Mouse (Mus musculus): Measurements from ENCODE around the gene Rnasel. TPM values are rescaled to one million over a fixed set of nuclear protein-coding genes. Genes with fewer than 3 reads are reported as not detected.

Gene Rnasel
- total and polyA plus RNA-seq, 3 experiments = 8.4 to 18.8 (median 9.2) TPM

GRCm38 (mm10) chr1:153740145-153740544 lies 9.1 kb upstream of the Rnasel start, which contains the start of gene Rgs16:
Gene Rgs16 (plus strand): TSS chr1:153740349.
- no peak for DNase-seq (ENCODE audit: extremely low read depth)
- H3K36me3 ChIP-seq (replicated peaks in 1 of 2; ENCODE audit: control insufficient read depth in 1 of 2, insufficient read depth in 1 of 2, low read length in 1 of 2) = no peaks in the 10 kb centered on the region
- H3K4me2 ChIP-seq (ENCODE audit: insufficient read depth, low read depth, poor library complexity, severe bottlenecking) = peak within 1 kb of the TSS; percentile 51
- no peak within 1 kb of the TSS for H3K27ac ChIP-seq (ENCODE audit: insufficient read depth, low read depth)
- H3K9me3 ChIP-seq (replicated peaks; ENCODE audit: low read length) = no peaks in the 10 kb centered on the region
- H3K27me3 ChIP-seq (replicated peaks) = no peaks in the 10 kb centered on the region
- dilution Hi-C loops (cut with MboI; ENCODE audit: extremely low pct_ligation_motif_present, extremely low pct_unique_long_range_greater_than_20kb, low sequenced_read_pairs) = no loop called here
- in situ Hi-C loops (cut with MboI; ENCODE audit: low pct_ligation_motif_present, low pct_unique_long_range_greater_than_20kb, low sequenced_read_pairs) = no loop called here
- H3K79me2 ChIP-seq (replicated peaks; ENCODE audit: control insufficient read depth, extremely low read depth, insufficient read depth, poor library complexity, severe bottlenecking) = no peaks in the 10 kb centered on the region
- H3K4me1 ChIP-seq (ENCODE audit: control insufficient read depth in 1 of 2, insufficient read depth in 2 of 2) = peaks cover 0 to 10% of the 10 kb centered on the region in 2 experiments; a peak in 2 of 4 replicates
- no peak within 1 kb of the TSS for H3K9ac ChIP-seq (ENCODE audit: insufficient read depth, low read depth)
- TF ChIP-seq POLR2A (IDR thresholded peaks at IDR 0.05; ENCODE audit: low read depth, low read length) (peak; percentile 36; the same call in 1 of the 2 replicates), NRF1 (IDR thresholded peaks at IDR 0.05; ENCODE audit: low read depth, low read length) (0 out of 2 replicates have a peak, but pooled peaks have one; percentile 45), RCOR1 (conservative IDR thresholded peaks at IDR 0.05; ENCODE audit: low read depth, low read length) (no peak), USF2 (conservative IDR thresholded peaks at IDR 0.05; ENCODE audit: low read depth, low read length) (no peak), USF1 (IDR thresholded peaks at IDR 0.05; ENCODE audit: low read depth, low read length) (no peak), ELF1 (IDR thresholded peaks at IDR 0.05; ENCODE audit: low read depth, low read length) (no peak), ETS1 (conservative IDR thresholded peaks at IDR 0.05; ENCODE audit: low read depth, low read length) (no peak), BHLHE40 (IDR thresholded peaks at IDR 0.05; ENCODE audit: low read depth, low read length) (peak; percentile 26; the same call in 1 of the 2 replicates), SMC3 (IDR thresholded peaks at IDR 0.05; ENCODE audit: low read depth, low read length) (no peak)
- peak within 1 kb of the TSS in 1 of 3 experiments; percentile 18 for H3K4me3 ChIP-seq (replicated peaks in 1 of 3; ENCODE audit: low read depth in 2 of 3, low read length in 2 of 3, poor library complexity in 1 of 3)

DNA sequence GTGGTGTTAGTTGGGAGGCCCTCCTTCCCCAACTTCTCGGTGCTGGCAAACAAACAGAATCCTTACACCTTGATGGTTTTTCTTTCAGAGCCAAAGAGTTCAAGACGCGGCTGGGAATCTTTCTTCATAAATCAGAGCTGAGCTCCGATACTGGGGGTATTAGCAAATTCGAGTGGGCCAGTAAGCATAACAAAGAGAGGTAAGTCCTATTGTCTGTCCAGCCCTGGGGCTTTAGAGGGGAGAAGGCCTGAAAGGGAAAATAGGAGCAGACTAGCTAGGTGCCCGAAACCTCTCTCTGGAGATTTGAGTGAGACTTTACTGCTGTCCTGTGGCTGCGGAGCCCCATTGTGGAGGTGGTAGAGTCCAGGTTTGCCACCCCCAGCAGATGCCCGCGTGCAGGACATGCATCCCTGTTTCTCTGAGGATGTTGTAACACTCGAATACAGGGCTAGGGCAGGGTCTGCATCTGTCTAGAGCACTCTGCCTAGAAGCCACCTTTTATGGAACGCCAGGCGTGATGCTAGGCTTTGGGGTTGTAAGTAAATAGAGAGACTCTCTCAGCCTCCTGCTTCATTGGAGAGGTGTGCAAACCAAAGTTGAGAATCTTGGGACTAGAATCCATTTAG lies 8.3 kb upstream of the Rnasel start:
- Histone ChIP-seq H3K4me3 (replicated peaks in 1 of 3; ENCODE audit: low read depth in 2 of 3, low read length in 2 of 3, poor library complexity in 1 of 3) (no peak overlapping the region), H3K79me2 (replicated peaks; ENCODE audit: control insufficient read depth, extremely low read depth, insufficient read depth, poor library complexity, severe bottlenecking) (no peaks in the 10 kb centered on the region), H3K27ac (ENCODE audit: insufficient read depth, low read depth) (no peak overlapping the region), H3K36me3 (replicated peaks in 1 of 2; ENCODE audit: control insufficient read depth in 1 of 2, insufficient read depth in 1 of 2, low read length in 1 of 2) (no peaks in the 10 kb centered on the region), H3K27me3 (replicated peaks) (no peaks in the 10 kb centered on the region), H3K9me3 (replicated peaks; ENCODE audit: low read length) (no peaks in the 10 kb centered on the region), H3K9ac (ENCODE audit: insufficient read depth, low read depth) (no peak overlapping the region), H3K4me1 (ENCODE audit: control insufficient read depth in 1 of 2, insufficient read depth in 2 of 2) (peaks cover 0 to 3% of the 10 kb centered on the region in 2 experiments; a peak in 1 of 4 replicates), H3K4me2 (ENCODE audit: insufficient read depth, low read depth, poor library complexity, severe bottlenecking) (peak overlapping the region; percentile 51; the same call in 1 of the 2 replicates)
- no peak for TF ChIP-seq MXI1 (IDR thresholded peaks at IDR 0.05; ENCODE audit: low read depth, low read length)
- TF ChIP-seq ZMIZ1 (IDR thresholded peaks at IDR 0.05; ENCODE audit: low read depth, low read length) = no peak
- TF ChIP-seq NELFE (IDR thresholded peaks at IDR 0.05; ENCODE audit: low read depth, low read length) = no peak
- no peak for TF ChIP-seq E2F4 (IDR thresholded peaks at IDR 0.05; ENCODE audit: insufficient replicate concordance, low read depth, low read length)
- no peak for TF ChIP-seq IRF4 (IDR thresholded peaks at IDR 0.05; ENCODE audit: low read depth, low read length)
- no peak for TF ChIP-seq SMC3 (IDR thresholded peaks at IDR 0.05; ENCODE audit: low read depth, low read length)
- TF ChIP-seq ZC3H11A (IDR thresholded peaks at IDR 0.05; ENCODE audit: low read depth, low read length) = no peak
- no peak for TF ChIP-seq SIN3A (IDR thresholded peaks at IDR 0.05; ENCODE audit: low read length)
- TF ChIP-seq ZNF384 (IDR thresholded peaks at IDR 0.05; ENCODE audit: low read depth, low read length) = no peak
- TF ChIP-seq UBTF (IDR thresholded peaks at IDR 0.05; ENCODE audit: low read depth, low read length) = no peak
- TF ChIP-seq GABPA (IDR thresholded peaks at IDR 0.05; ENCODE audit: insufficient replicate concordance, low read depth, low read length) = no peak
- no peak for TF ChIP-seq POLR2A (IDR thresholded peaks at IDR 0.05; ENCODE audit: low read depth, low read length)
- no peak for TF ChIP-seq TCF12 (IDR thresholded peaks at IDR 0.05; ENCODE audit: low read depth, low read length)
- no peak for TF ChIP-seq RAD21 (IDR thresholded peaks at IDR 0.05; ENCODE audit: low read depth, low read length)
- TF ChIP-seq NRF1 (IDR thresholded peaks at IDR 0.05; ENCODE audit: low read depth, low read length) = no peak
- no peak for TF ChIP-seq BHLHE40 (IDR thresholded peaks at IDR 0.05; ENCODE audit: low read depth, low read length)
- no peak for TF ChIP-seq MAZ (IDR thresholded peaks at IDR 0.05; ENCODE audit: low read depth, low read length)
- no peak for TF ChIP-seq KAT2A (IDR thresholded peaks at IDR 0.05; ENCODE audit: insufficient replicate concordance, low read length)
- no peak for TF ChIP-seq RCOR1 (conservative IDR thresholded peaks at IDR 0.05; ENCODE audit: low read depth, low read length)
- dilution Hi-C loops (cut with MboI; ENCODE audit: extremely low pct_ligation_motif_present, extremely low pct_unique_long_range_greater_than_20kb, low sequenced_read_pairs) (no loop called here), in situ Hi-C loops (cut with MboI; ENCODE audit: low pct_ligation_motif_present, low pct_unique_long_range_greater_than_20kb, low sequenced_read_pairs) (no loop called here)
- no peak for DNase-seq (ENCODE audit: extremely low read depth)

Data from CH12.LX (cell line).